Mouse (Mus musculus): ENCODE measurements around the gene Fgfrl1. TPM values are rescaled to one million over a fixed set of nuclear protein-coding genes. Genes with fewer than 3 reads are reported as not detected.

Fgfrl1 gene
- 39.1 and 40.1 TPM in 2 replicates for polyA plus RNA-seq (2016; fragmentation: Nextera tagmentation; extraction: Ambion mirVana)

- no peaks in the 10 kb centered on the region for H3K9me3 ChIP-seq (replicated peaks)
- no peaks in the 10 kb centered on the region; the same call in 1 of the 2 replicates for H3K36me3 ChIP-seq
- no peak for ATAC-seq (ENCODE audit: insufficient number of reproducible peaks, low FRiP score)
- 4% methylated on average over 16 of the region's 18 CpGs for WGBS
- H3K4me3 ChIP-seq, result peak within 1 kb of the TSS; percentile 96
- H3K27ac ChIP-seq (ENCODE audit: poor library complexity, severe bottlenecking), result no peak within 1 kb of the TSS
- H3K27me3 ChIP-seq (replicated peaks), result no peaks in the 10 kb centered on the region
- H3K9ac ChIP-seq, result peak within 1 kb of the TSS; percentile 79
- H3K4me1 ChIP-seq (replicated peaks), result peaks cover 44% of the 10 kb centered on the region
- H3K4me2 ChIP-seq, result peak within 1 kb of the TSS; percentile 78
Measured at GRCm38 (mm10) chr5:108692271-108692670, at the start of gene Fgfrl1. Gene Fgfrl1 (plus strand): TSS chr5:108692382.

GRCm38 (mm10) chr5:108643674-108644073 lies 48.5 kb upstream of the Fgfrl1 start:
- 60% methylated on average over 2 of the region's 2 CpGs for whole genome bisulfite sequencing
- H3K36me3 ChIP-seq, result peaks cover 68% of the 10 kb centered on the region
- H3K27me3 ChIP-seq (replicated peaks), result no peaks in the 10 kb centered on the region
- H3K4me1 ChIP-seq (replicated peaks), result peaks cover 7% of the 10 kb centered on the region
- H3K9ac ChIP-seq, result no peak overlapping the region
- no peaks in the 10 kb centered on the region for H3K9me3 ChIP-seq (replicated peaks)
- H3K27ac ChIP-seq (ENCODE audit: poor library complexity, severe bottlenecking), result no peak overlapping the region
- no peak for ATAC-seq (ENCODE audit: insufficient number of reproducible peaks, low FRiP score)
- H3K4me2 ChIP-seq, result no peak overlapping the region
- no peak overlapping the region for H3K4me3 ChIP-seq

GRCm38 (mm10) chr5:108645651-108646342 lies 46.4 kb upstream of the Fgfrl1 start:
- no peak overlapping the region for H3K4me2 ChIP-seq
- no peak overlapping the region for H3K4me3 ChIP-seq
- H3K27me3 ChIP-seq (replicated peaks), result no peaks in the 10 kb centered on the region
- H3K9me3 ChIP-seq (replicated peaks), result no peaks in the 10 kb centered on the region
- H3K9ac ChIP-seq, result no peak overlapping the region
- no peak overlapping the region for H3K27ac ChIP-seq (ENCODE audit: poor library complexity, severe bottlenecking)
- WGBS, result 87% methylated on average over 9 of the region's 9 CpGs
- H3K36me3 ChIP-seq, result peaks cover 77% of the 10 kb centered on the region
- H3K4me1 ChIP-seq (replicated peaks), result peaks cover 7% of the 10 kb centered on the region
- no peak for ATAC-seq (ENCODE audit: insufficient number of reproducible peaks, low FRiP score)

- Histone ChIP-seq H3K4me1 (replicated peaks) (peaks cover 7% of the 10 kb centered on the region), H3K36me3 (peaks cover 80% of the 10 kb centered on the region), H3K4me3 (no peak overlapping the region), H3K9ac (no peak overlapping the region), H3K9me3 (replicated peaks) (no peaks in the 10 kb centered on the region), H3K27ac (ENCODE audit: poor library complexity, severe bottlenecking) (no peak overlapping the region), H3K27me3 (replicated peaks) (no peaks in the 10 kb centered on the region), H3K4me2 (no peak overlapping the region)
- WGBS, result 86% methylated on average over 3 of the region's 3 CpGs
- ATAC-seq (ENCODE audit: insufficient number of reproducible peaks, low FRiP score), result no peak
Measured at GRCm38 (mm10) chr5:108646343-108646660, 45.9 kb upstream of the Fgfrl1 start.

- no peak overlapping the region for H3K4me2 ChIP-seq
- ATAC-seq (ENCODE audit: insufficient number of reproducible peaks, low FRiP score), result no peak
- H3K4me3 ChIP-seq, result no peak overlapping the region
- H3K36me3 ChIP-seq, result peaks cover 83% of the 10 kb centered on the region
- H3K9me3 ChIP-seq (replicated peaks), result no peaks in the 10 kb centered on the region
- peaks cover 7% of the 10 kb centered on the region for H3K4me1 ChIP-seq (replicated peaks)
- WGBS, result 74% methylated on average over 2 of the region's 2 CpGs
- H3K27ac ChIP-seq (ENCODE audit: poor library complexity, severe bottlenecking), result no peak overlapping the region
- H3K27me3 ChIP-seq (replicated peaks), result no peaks in the 10 kb centered on the region
- H3K9ac ChIP-seq, result no peak overlapping the region
Measured at GRCm38 (mm10) chr5:108647311-108647710, 44.9 kb upstream of the Fgfrl1 start.

- Histone ChIP-seq H3K4me3 (no peak overlapping the region), H3K27ac (ENCODE audit: poor library complexity, severe bottlenecking) (no peak overlapping the region), H3K9ac (no peak overlapping the region), H3K9me3 (replicated peaks) (no peaks in the 10 kb centered on the region), H3K4me2 (no peak overlapping the region), H3K36me3 (peaks cover 82% of the 10 kb centered on the region), H3K4me1 (replicated peaks) (peaks cover 7% of the 10 kb centered on the region), H3K27me3 (replicated peaks) (no peaks in the 10 kb centered on the region)
- whole genome bisulfite sequencing, result 88% methylated on average over 2 of the region's 2 CpGs
- no peak for ATAC-seq (ENCODE audit: insufficient number of reproducible peaks, low FRiP score)
Measured at GRCm38 (mm10) chr5:108647820-108648465, 44.2 kb upstream of the Fgfrl1 start.

- Histone ChIP-seq H3K4me3 (no peak overlapping the region), H3K27me3 (replicated peaks) (no peaks in the 10 kb centered on the region), H3K4me2 (no peak overlapping the region), H3K4me1 (replicated peaks) (peaks cover under 1% of the 10 kb centered on the region; the same call in 1 of the 2 replicates), H3K27ac (ENCODE audit: poor library complexity, severe bottlenecking) (no peak overlapping the region), H3K36me3 (peaks cover 87% of the 10 kb centered on the region), H3K9me3 (replicated peaks) (no peaks in the 10 kb centered on the region), H3K9ac (no peak overlapping the region)
- WGBS, result 88% methylated on average over 11 of the region's 11 CpGs
- ATAC-seq (ENCODE audit: insufficient number of reproducible peaks, low FRiP score), result no peak
Measured at GRCm38 (mm10) chr5:108648937-108649576, 43.1 kb upstream of the Fgfrl1 start.

GRCm38 (mm10) chr5:108650341-108650740 lies 41.8 kb upstream of the Fgfrl1 start:
- H3K9ac ChIP-seq, result no peak overlapping the region
- 86% methylated on average over 7 of the region's 7 CpGs for WGBS

GRCm38 (mm10) chr5:108651136-108651720 lies 41.0 kb upstream of the Fgfrl1 start:
- no peak overlapping the region for H3K27ac ChIP-seq (ENCODE audit: poor library complexity, severe bottlenecking)
- ATAC-seq (ENCODE audit: insufficient number of reproducible peaks, low FRiP score), result no peak
- WGBS, result 76% methylated on average over 5 of the region's 5 CpGs

More at GRCm38 (mm10) chr5:108650341-108650740, 41.8 kb upstream of the Fgfrl1 start:
- Histone ChIP-seq H3K4me3 (no peak overlapping the region), H3K36me3 (peaks cover 91% of the 10 kb centered on the region), H3K27ac (ENCODE audit: poor library complexity, severe bottlenecking) (no peak overlapping the region), H3K4me1 (replicated peaks) (no peaks in the 10 kb centered on the region), H3K27me3 (replicated peaks) (no peaks in the 10 kb centered on the region), H3K9me3 (replicated peaks) (no peaks in the 10 kb centered on the region), H3K4me2 (no peak overlapping the region)
- ATAC-seq (ENCODE audit: insufficient number of reproducible peaks, low FRiP score), result no peak

GRCm38 (mm10) chr5:108651823-108652222 lies 40.4 kb upstream of the Fgfrl1 start:
- Histone ChIP-seq H3K27me3 (replicated peaks) (no peaks in the 10 kb centered on the region), H3K36me3 (peaks cover 92% of the 10 kb centered on the region), H3K4me3 (no peak overlapping the region), H3K9me3 (replicated peaks) (no peaks in the 10 kb centered on the region), H3K27ac (ENCODE audit: poor library complexity, severe bottlenecking) (no peak overlapping the region), H3K9ac (no peak overlapping the region), H3K4me2 (no peak overlapping the region), H3K4me1 (replicated peaks) (no peaks in the 10 kb centered on the region)
- 48% methylated on average over 1 of the region's 1 CpGs for WGBS
- ATAC-seq (ENCODE audit: insufficient number of reproducible peaks, low FRiP score), result no peak

More at GRCm38 (mm10) chr5:108651136-108651720, 41.0 kb upstream of the Fgfrl1 start:
- no peak overlapping the region for H3K4me3 ChIP-seq
- no peaks in the 10 kb centered on the region for H3K4me1 ChIP-seq (replicated peaks)
- H3K9ac ChIP-seq, result no peak overlapping the region
- H3K27me3 ChIP-seq (replicated peaks), result no peaks in the 10 kb centered on the region
- no peaks in the 10 kb centered on the region for H3K9me3 ChIP-seq (replicated peaks)
- H3K36me3 ChIP-seq, result peaks cover 93% of the 10 kb centered on the region
- no peak overlapping the region for H3K4me2 ChIP-seq

GRCm38 (mm10) chr5:108653341-108653740 lies 38.8 kb upstream of the Fgfrl1 start:
- H3K36me3 ChIP-seq, result peaks cover 89% of the 10 kb centered on the region
- no peak overlapping the region for H3K4me2 ChIP-seq
- no peaks in the 10 kb centered on the region for H3K27me3 ChIP-seq (replicated peaks)
- H3K27ac ChIP-seq (ENCODE audit: poor library complexity, severe bottlenecking), result no peak overlapping the region
- H3K9me3 ChIP-seq (replicated peaks), result no peaks in the 10 kb centered on the region
- WGBS, result 93% methylated on average over 6 of the region's 6 CpGs
- no peak overlapping the region for H3K4me3 ChIP-seq
- no peak for ATAC-seq (ENCODE audit: insufficient number of reproducible peaks, low FRiP score)
- no peaks in the 10 kb centered on the region for H3K4me1 ChIP-seq (replicated peaks)
- H3K9ac ChIP-seq, result no peak overlapping the region
